Mouse (Mus musculus): ENCODE data around the gene Plekhg5. TPM values are rescaled to one million over a fixed set of nuclear protein-coding genes. Genes with fewer than 3 reads are reported as not detected.

Plekhg5 gene
- polyA plus RNA-seq, 1 experiment, result 46.7 TPM

DNA sequence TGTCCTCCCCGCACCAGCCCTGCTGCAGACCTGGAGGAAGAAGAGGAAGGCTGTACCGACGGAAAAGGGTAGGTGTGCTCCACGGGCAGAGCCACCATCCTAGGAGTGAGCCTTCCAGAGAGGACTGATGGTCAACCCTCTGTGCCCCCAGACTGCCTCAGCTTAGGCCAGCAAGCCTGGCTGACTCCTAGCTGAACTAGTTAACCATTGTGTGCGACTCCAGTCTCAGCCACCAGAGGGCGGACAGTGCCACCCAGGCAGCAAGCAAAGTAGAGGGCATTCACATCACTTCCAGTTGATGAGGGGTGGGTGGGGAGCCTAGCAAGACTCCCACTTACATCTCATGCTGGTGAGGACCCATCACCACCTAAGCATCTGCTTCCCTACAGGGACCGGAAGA is 30.7 kb downstream of the Plekhg5 start:
- peaks cover 13% of the 10 kb centered on the region for H3K4me1 ChIP-seq (ENCODE audit: control insufficient read depth, insufficient read depth, low read length)
- 50% methylated on average over 7 of the region's 7 CpGs for WGBS
- DNase-seq, result peak; percentile 78
- TF ChIP-seq CTCF (IDR thresholded peaks at IDR 0.05; ENCODE audit: insufficient read depth, low read length) (peak; percentile 88), POLR2A (IDR thresholded peaks at IDR 0.05; ENCODE audit: borderline replicate concordance, extremely low read depth, low read depth, low read length) (no peak)
- no peak overlapping the region for H3K4me3 ChIP-seq (replicated peaks; ENCODE audit: extremely low read depth, low read depth, low read length)

DNA sequence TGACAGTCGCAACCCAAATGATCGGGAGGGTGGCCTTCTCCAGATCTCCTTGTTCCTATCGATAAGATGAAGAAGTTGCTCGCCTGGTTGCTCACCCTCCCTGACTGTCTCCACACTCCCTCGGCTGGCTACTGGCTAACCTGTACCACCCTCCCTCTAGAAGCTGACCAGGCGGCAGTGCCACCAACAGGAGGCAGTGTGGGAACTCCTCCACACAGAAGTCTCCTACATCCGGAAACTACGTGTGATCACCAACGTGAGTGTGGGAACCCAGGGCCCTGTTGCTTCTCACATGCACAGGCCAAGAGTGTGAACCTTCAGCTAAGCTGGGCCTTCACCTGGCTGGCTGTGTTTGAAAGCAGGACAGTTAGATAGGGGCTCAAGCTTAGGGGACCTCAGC is 34.4 kb downstream of the Plekhg5 start:
- WGBS, result 69% methylated on average over 9 of the region's 9 CpGs
- DNase-seq, result no peak
- no peaks in the 10 kb centered on the region for H3K4me1 ChIP-seq (ENCODE audit: control insufficient read depth, insufficient read depth, low read length)

DNA sequence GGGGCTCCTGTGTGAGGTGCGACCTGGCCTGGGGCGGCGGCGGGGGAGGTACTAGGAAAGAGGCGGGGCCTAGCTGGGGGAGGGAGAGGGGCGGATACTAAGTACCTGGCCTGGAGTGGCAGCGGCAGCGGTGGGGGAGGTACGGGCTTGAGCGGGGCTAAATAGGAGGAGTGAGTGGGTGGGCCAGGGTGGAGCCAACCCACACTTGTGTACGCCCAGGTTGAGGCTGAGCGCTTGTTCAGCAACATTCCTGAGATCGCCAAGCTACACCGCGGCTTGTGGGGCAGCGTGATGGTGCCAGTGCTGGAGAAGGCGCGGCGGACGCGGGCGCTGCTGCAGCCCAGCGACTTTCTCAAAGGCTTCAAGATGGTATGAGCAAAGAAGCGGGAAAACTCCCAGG is 35.2 kb downstream of the Plekhg5 start:
- WGBS, result 54% methylated on average over 24 of the region's 24 CpGs
- peak overlapping the region; percentile 64 for H3K4me3 ChIP-seq (replicated peaks; ENCODE audit: extremely low read depth, low read depth, low read length)
- H3K4me1 ChIP-seq (ENCODE audit: control insufficient read depth, insufficient read depth, low read length), result no peaks in the 10 kb centered on the region
- TF ChIP-seq CTCF (IDR thresholded peaks at IDR 0.05; ENCODE audit: insufficient read depth, low read length) (no peak), POLR2A (IDR thresholded peaks at IDR 0.05; ENCODE audit: borderline replicate concordance, extremely low read depth, low read depth, low read length) (peak; percentile 42; the same call in 1 of the 2 replicates)
- DNase-seq, result peak; percentile 75

More for the DNA sequence above, 34.4 kb downstream of the Plekhg5 start:
- H3K4me3 ChIP-seq (replicated peaks; ENCODE audit: extremely low read depth, low read depth, low read length), result no peak overlapping the region
- TF ChIP-seq POLR2A (IDR thresholded peaks at IDR 0.05; ENCODE audit: borderline replicate concordance, extremely low read depth, low read depth, low read length) (no peak), CTCF (IDR thresholded peaks at IDR 0.05; ENCODE audit: insufficient read depth, low read length) (peak; percentile 9; the same call in 1 of the 2 replicates)

DNA sequence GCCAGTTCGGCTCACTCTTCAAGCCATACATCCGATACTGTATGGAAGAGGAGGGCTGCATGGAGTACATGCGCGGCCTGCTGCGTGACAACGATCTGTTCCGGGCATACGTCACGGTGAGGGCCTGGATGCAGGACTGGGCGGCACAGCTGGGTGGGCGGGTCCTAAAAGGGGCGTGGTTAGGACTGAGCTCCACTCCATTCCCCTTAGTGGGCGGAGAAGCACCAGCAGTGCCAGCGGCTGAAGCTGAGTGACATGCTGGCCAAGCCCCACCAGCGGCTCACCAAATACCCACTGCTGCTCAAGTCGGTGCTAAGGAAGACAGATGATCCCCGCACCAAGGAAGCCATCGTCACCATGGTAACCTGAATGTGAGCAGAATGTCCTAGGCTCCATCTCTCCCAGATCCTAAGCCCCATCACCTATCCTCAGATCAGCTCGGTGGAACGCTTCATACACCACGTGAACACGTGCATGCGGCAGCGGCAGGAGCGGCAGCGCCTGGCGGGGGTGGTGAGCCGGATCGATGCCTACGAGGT is 35.7 kb downstream of the Plekhg5 start:
- no peaks in the 10 kb centered on the region for H3K4me1 ChIP-seq (ENCODE audit: control insufficient read depth, insufficient read depth, low read length)
- peak; percentile 46; the same call in 1 of the 2 replicates for TF ChIP-seq POLR2A (IDR thresholded peaks at IDR 0.05; ENCODE audit: borderline replicate concordance, extremely low read depth, low read depth, low read length)
- no peak for TF ChIP-seq CTCF (IDR thresholded peaks at IDR 0.05; ENCODE audit: insufficient read depth, low read length)
- DNase-seq, result peak; percentile 78
- H3K4me3 ChIP-seq (replicated peaks; ENCODE audit: extremely low read depth, low read depth, low read length), result peak overlapping the region; percentile 64
- 52% methylated on average over 30 of the region's 30 CpGs for WGBS

DNA sequence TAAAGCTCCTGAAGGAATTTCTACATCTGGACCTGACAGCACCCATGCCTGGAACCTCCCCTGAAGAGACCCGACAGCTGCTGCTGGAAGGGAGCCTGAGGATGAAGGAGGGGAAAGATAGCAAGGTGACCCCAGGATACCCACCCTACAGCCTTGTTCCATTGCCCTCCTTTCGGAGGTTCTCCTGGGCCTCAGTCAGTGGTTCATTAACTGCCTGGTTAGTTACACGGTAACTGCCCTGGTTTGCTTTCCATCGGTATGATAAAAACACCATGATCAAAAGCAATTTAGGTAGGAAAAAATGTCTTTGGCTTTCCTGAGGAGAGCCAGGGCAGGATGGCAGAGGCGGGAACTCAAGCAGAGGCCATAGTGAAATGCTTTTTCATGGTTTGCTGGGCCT is 36.4 kb downstream of the Plekhg5 start:
- WGBS, result 94% methylated on average over 5 of the region's 5 CpGs
- TF ChIP-seq CTCF (IDR thresholded peaks at IDR 0.05; ENCODE audit: insufficient read depth, low read length) (no peak), POLR2A (IDR thresholded peaks at IDR 0.05; ENCODE audit: borderline replicate concordance, extremely low read depth, low read depth, low read length) (no peak)
- no peak for DNase-seq
- Histone ChIP-seq H3K4me3 (replicated peaks; ENCODE audit: extremely low read depth, low read depth, low read length) (no peak overlapping the region), H3K4me1 (ENCODE audit: control insufficient read depth, insufficient read depth, low read length) (no peaks in the 10 kb centered on the region)

DNA sequence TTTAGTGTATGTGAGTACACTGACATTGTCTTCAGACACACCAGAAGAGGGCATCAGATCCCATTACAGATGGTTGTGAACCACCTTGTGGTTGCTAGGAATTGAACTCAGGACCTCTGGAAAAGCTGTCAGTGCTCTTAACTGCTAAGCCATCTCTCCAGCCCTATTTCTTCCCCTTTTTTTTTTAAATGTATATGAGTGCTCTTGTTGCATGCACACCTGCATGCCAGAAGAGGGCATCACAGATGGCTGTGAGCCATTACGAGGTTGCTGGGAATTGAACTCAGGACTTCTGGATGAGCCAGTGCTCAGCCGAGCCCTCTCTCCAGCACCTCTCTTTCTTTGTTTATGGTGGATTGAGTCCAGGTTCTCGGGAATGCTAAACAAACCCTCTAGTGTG is 37.2 kb downstream of the Plekhg5 start:
- no peak for DNase-seq
- H3K4me3 ChIP-seq (replicated peaks; ENCODE audit: extremely low read depth, low read depth, low read length), result no peak overlapping the region
- 40% methylated on average over 3 of the region's 3 CpGs for WGBS
- TF ChIP-seq CTCF (IDR thresholded peaks at IDR 0.05; ENCODE audit: insufficient read depth, low read length) (no peak), POLR2A (IDR thresholded peaks at IDR 0.05; ENCODE audit: borderline replicate concordance, extremely low read depth, low read depth, low read length) (no peak)
- no peaks in the 10 kb centered on the region for H3K4me1 ChIP-seq (ENCODE audit: control insufficient read depth, insufficient read depth, low read length)

DNA sequence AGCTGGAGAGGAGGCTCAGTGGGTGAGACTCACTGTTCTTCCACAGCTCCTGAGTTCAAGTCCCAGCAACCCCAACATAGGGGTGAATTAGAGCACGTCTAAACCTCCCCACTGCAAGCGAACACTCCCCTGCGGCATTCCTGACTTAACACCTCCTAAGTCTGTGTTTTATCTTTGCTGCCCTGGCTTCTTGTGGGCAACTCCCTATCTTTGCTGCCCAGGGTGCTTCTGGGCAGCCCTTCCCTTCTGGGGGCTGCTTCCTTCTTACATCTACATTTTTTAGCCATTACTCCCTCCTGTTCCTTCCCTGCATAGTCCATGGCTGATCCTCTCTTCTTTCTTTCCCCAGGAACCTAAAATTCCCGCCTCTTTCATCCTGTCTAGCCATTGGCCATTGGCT is 38.4 kb downstream of the Plekhg5 start:
- TF ChIP-seq CTCF (IDR thresholded peaks at IDR 0.05; ENCODE audit: insufficient read depth, low read length), result no peak
- no peak for TF ChIP-seq POLR2A (IDR thresholded peaks at IDR 0.05; ENCODE audit: borderline replicate concordance, extremely low read depth, low read depth, low read length)
- H3K4me1 ChIP-seq (ENCODE audit: control insufficient read depth, insufficient read depth, low read length), result peaks cover 4% of the 10 kb centered on the region; the same call in 1 of the 2 replicates
- WGBS, result 91% methylated on average over 4 of the region's 4 CpGs
- no peak for DNase-seq
- no peak overlapping the region for H3K4me3 ChIP-seq (replicated peaks; ENCODE audit: extremely low read depth, low read depth, low read length)

DNA sequence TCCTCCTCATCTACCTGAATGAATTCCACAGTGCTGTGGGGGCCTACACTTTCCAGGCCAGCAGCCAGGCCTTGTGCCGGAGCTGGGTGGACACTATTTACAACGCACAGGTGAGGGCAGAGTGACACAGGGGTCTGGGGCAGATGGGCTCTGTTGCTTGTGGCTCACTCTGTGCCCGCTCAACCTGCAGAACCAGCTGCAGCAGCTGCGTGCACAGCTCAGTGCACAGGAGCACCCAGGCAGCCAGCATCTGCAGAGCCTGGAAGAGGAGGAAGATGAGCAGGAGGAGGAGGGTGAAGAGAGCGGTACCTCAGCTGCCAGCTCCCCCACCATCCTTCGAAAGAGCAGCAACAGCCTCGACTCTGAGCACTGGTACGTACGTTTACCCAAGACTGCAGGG is 40.0 kb downstream of the Plekhg5 start:
- Histone ChIP-seq H3K4me1 (ENCODE audit: control insufficient read depth, insufficient read depth, low read length) (peaks cover 4% of the 10 kb centered on the region; the same call in 1 of the 2 replicates), H3K4me3 (replicated peaks; ENCODE audit: extremely low read depth, low read depth, low read length) (no peak overlapping the region)
- no peak for DNase-seq
- TF ChIP-seq CTCF (IDR thresholded peaks at IDR 0.05; ENCODE audit: insufficient read depth, low read length), result no peak
- TF ChIP-seq POLR2A (IDR thresholded peaks at IDR 0.05; ENCODE audit: borderline replicate concordance, extremely low read depth, low read depth, low read length), result no peak
- WGBS, result 86% methylated on average over 9 of the region's 9 CpGs

GRCm38 (mm10) chr4:152114080-152114479 is 41.8 kb downstream of the Plekhg5 start:
- DNase-seq, result no peak
- H3K4me1 ChIP-seq (ENCODE audit: control insufficient read depth, insufficient read depth, low read length), result peaks cover 4% of the 10 kb centered on the region; the same call in 1 of the 2 replicates
- no peak for TF ChIP-seq POLR2A (IDR thresholded peaks at IDR 0.05; ENCODE audit: borderline replicate concordance, extremely low read depth, low read depth, low read length)
- no peak for TF ChIP-seq CTCF (IDR thresholded peaks at IDR 0.05; ENCODE audit: insufficient read depth, low read length)
- 86% methylated on average over 16 of the region's 16 CpGs for WGBS
- H3K4me3 ChIP-seq (replicated peaks; ENCODE audit: extremely low read depth, low read depth, low read length), result no peak overlapping the region

DNA sequence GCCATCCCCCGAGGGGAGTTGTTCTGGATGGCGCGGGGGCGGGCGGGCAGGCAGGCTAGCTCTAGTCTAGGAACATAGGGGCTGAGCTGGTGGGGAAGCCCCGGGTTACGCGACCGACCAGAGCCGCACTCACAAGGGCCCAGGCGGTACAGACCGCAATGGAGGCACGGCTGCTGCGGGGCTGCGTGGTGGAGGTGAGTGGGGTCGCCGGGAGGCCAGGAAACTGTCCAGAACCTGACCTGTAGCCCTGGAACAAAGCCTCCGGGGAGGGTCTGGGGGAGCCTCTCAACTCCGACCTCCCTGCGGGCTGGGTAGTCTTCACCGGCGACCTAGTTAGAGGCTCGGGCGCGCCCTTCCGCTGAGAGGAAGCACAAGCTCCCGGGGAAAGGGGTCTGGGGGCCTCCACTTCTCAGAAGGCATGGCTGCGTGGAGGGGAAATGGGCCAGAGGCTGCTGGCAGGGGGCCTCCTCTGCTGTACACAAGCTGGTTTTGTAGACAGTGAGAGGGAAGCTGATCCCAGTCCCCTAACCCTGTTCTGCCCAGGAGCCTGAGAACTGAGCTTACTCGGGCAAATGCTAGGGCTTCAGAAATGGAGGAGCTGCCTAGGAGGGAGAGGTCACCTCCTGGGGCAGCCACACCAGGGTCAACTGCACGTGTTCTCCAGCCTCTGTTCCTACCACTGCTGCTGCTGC is 43.8 kb downstream of the Plekhg5 start, which contains the start of gene Tnfrsf25:
Gene Tnfrsf25, plus strand, starts transcription at position 14 of the 692 bp plus-strand sequence.
- peaks cover 12% of the 10 kb centered on the region; the same call in 1 of the 2 replicates for H3K4me1 ChIP-seq (ENCODE audit: control insufficient read depth, insufficient read depth, low read length)
- no peak for DNase-seq
- no peak within 1 kb of the TSS for H3K4me3 ChIP-seq (replicated peaks; ENCODE audit: extremely low read depth, low read depth, low read length)
- TF ChIP-seq CTCF (IDR thresholded peaks at IDR 0.05; ENCODE audit: insufficient read depth, low read length) (no peak), POLR2A (IDR thresholded peaks at IDR 0.05; ENCODE audit: borderline replicate concordance, extremely low read depth, low read depth, low read length) (no peak)
- 17% methylated on average over 30 of the region's 30 CpGs for WGBS
